Mouse (Mus musculus): Measurements from ENCODE around the gene Hdac11.

DNA sequence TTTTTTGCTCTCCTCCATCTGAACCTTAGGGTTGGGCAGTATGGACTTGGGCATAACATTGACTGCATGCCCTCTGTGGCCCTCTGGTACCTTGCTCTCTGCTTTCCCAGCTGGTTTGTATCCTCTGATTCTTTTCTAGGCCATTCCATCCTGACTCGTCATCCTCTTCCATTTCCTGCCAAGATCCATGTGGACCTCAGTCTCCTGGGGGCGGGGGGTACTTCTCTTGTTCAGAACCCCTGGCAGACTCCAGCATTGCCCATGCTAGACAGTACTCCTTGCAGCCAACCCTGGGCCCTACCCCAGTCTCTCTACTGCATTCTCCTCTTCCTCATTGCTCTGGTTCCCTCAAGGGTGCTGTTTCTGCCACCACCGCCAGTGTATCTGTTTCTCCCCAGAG lies 36.0 kb downstream of the Hdac11 start:
- TF ChIP-seq CTCF (IDR thresholded peaks at IDR 0.05; ENCODE audit: insufficient read depth, low read length): no peak
- no peak for TF ChIP-seq POLR2A (IDR thresholded peaks at IDR 0.05; ENCODE audit: borderline replicate concordance, extremely low read depth, low read depth, low read length)
